Mouse (Mus musculus) hindbrain, embryonic 16.5 days (tissue): ENCODE data around the gene Exd1. TPM values are rescaled to one million over a fixed set of nuclear protein-coding genes. Genes with fewer than 3 reads are reported as not detected.

ENCODE experiments used
- ATAC-seq: fragments of 200-750 bp; cut with Nextera tagmentation; 2 replicates; pipeline ENCODE4 v1.8.0; 2017; ENCODE audit warnings: moderate TSS enrichment, moderate library complexity
- H3K27ac ChIP-seq: fragments of 300-500 bp; sonication (generic); 2 replicates; pipeline ENCODE4 v1.5.1; 2014; ENCODE audit warnings: low read depth, mild to moderate bottlenecking, control low read depth, low read length, moderate library complexity
- H3K27me3 ChIP-seq: fragments of 300-500 bp; sonication (generic); replicated peaks from 2 replicates; pipeline ENCODE4 v1.6.1; 2014; ENCODE audit warnings: low read length; ENCODE audit not compliant: control insufficient read depth, insufficient read depth
- H3K36me3 ChIP-seq: fragments of 300-500 bp; sonication (generic); 2 replicates; pipeline ENCODE4 v1.6.1; 2014; ENCODE audit warnings: mild to moderate bottlenecking, low read length, moderate library complexity, mixed read lengths; ENCODE audit not compliant: control insufficient read depth, insufficient read depth
- H3K4me1 ChIP-seq: fragments of 300-500 bp; sonication (generic); 2 replicates; pipeline ENCODE4 v1.6.1; 2014; ENCODE audit warnings: low read depth, low read length; ENCODE audit not compliant: control insufficient read depth, insufficient read depth
- H3K4me2 ChIP-seq: fragments of 300-500 bp; sonication (generic); 2 replicates; pipeline ENCODE4 v1.6.1; 2014; ENCODE audit warnings: mild to moderate bottlenecking, low read length, control low read depth, moderate library complexity
- H3K4me3 ChIP-seq: fragments of 300-500 bp; sonication (generic); 2 replicates; pipeline ENCODE4 v1.5.1; 2014; ENCODE audit warnings: mild to moderate bottlenecking, low read length, control low read depth, moderate library complexity
- H3K9ac ChIP-seq: fragments of 300-500 bp; sonication (generic); 2 replicates; pipeline ENCODE4 v1.6.1; 2014; ENCODE audit warnings: low read depth, mild to moderate bottlenecking, control low read depth, low read length, moderate library complexity
- H3K9me3 ChIP-seq: fragments of 300-500 bp; sonication (generic); 2 replicates; pipeline ENCODE4 v1.6.1; 2014; ENCODE audit warnings: mild to moderate bottlenecking, low read length, moderate library complexity; ENCODE audit not compliant: control insufficient read depth
- WGBS: fragments of 180-500 bp; shearing (Covaris S2); extraction: QIAGEN DNeasy Blood & Tissue Kit; methylation state at CpG from one replicate; pipeline ENCODE4 v1.1.7; 2014; 5-methylcytosine and 5-hydroxymethylcytosine counted together
- polyA plus RNA-seq: library from polyadenylated mRNA; unstranded; fragments of >200 nt; fragmentation: Nextera tagmentation; extraction: Ambion mirVana; gene quantifications from 2 replicates; pipeline ENCODE4 v1.2.1, GENCODE M21; 2015

Exd1 gene
- polyA plus RNA-seq, 1 experiment from 2014 or later: 1.5 TPM

DNA sequence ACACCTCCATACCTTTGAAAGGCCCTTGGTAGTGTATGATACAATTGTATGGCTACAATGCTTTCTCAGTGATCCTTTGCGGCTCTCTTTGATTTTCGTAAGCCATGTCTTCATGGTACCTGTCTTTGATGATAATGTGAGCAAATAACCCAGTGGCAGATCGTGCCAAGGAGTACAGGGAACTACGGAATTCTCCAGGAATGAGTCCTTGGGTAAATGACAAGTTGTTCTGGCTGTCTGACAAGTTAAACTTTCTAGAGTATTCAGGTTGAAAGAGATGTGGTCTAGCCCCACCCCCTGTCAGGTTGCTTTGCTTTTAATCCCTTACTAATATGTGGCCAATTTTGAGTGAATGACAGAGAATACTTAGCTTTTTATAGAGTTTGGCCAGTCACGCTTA lies 1.3 kb upstream of the Exd1 start:
- no peak for ATAC-seq
- Histone ChIP-seq H3K27me3 (no peaks in the 10 kb centered on the region), H3K4me1 (peaks cover 14% of the 10 kb centered on the region), H3K4me2 (peak overlapping the region; percentile 81), H3K9ac (peak overlapping the region; percentile 34), H3K4me3 (peak overlapping the region; percentile 94), H3K9me3 (no peaks in the 10 kb centered on the region), H3K36me3 (no peaks in the 10 kb centered on the region), H3K27ac (no peak overlapping the region)
- WGBS: 73% methylated on average over 5 of the region's 5 CpGs

DNA sequence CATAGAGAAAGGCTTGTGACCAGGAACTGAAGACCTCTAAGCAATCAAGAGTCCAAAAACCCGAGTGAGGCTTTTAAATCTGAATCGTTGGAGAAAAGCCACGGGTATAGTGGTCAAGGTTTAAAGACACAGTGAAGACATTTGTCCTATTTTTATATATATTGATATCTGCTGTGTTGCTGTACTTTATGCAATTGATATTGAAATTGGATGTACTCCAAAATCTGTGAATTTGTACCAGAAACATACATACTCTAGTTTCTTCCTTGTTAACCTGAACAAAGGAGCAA lies 889 bp upstream of the Exd1 start:
- H3K4me2 ChIP-seq: peak overlapping the region; percentile 81
- H3K4me3 ChIP-seq: peak overlapping the region; percentile 94
- H3K9ac ChIP-seq: peak overlapping the region; percentile 93
- H3K27ac ChIP-seq: peak overlapping the region; percentile 81
- no peaks in the 10 kb centered on the region for H3K36me3 ChIP-seq
- H3K9me3 ChIP-seq: no peaks in the 10 kb centered on the region
- no peaks in the 10 kb centered on the region for H3K27me3 ChIP-seq
- ATAC-seq: no peak
- peaks cover 14% of the 10 kb centered on the region for H3K4me1 ChIP-seq
- WGBS: 3% methylated on average over 3 of the region's 3 CpGs

DNA sequence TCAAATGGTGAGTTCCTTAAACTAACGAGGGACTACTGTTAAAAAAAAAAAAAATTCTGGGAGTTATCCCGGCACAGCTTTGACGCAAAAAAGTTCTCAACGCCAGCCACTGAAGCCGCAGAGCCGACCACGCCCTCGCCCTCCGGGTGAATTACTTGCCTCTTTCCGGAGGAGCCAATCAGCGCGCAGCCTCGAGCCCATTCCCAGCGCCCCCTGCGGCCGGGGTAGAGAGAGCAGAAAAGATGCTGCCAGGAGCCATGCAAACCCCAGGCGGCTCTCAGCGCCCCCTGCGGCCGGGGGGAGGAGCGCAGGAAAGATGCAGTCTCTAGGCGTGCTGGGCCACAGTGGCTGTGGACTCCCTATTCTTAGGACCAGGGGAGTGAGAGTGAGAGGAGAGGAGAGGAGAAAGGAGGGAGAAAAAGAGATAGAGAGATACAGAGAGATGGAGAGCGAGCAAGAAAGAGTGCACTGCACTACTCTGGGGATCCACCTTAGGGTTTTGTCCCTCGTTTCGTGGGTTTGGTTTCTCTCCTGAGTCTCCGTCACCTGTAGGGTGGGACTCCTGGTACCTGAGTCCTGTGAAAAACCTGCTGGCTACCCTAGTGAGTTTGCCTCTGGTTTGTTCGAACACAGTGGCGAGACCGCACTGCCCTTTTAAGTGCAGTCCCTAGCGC lies 442 bp downstream of the Exd1 start:
- no peaks in the 10 kb centered on the region for H3K9me3 ChIP-seq
- H3K9ac ChIP-seq: peak overlapping the region; percentile 93
- peak overlapping the region; percentile 75 for H3K27ac ChIP-seq
- peak overlapping the region; percentile 94 for H3K4me3 ChIP-seq
- H3K36me3 ChIP-seq: no peaks in the 10 kb centered on the region
- H3K4me2 ChIP-seq: peak overlapping the region; percentile 76
- WGBS: under 1% methylated on average over 30 of the region's 30 CpGs
- no peak for ATAC-seq
- no peaks in the 10 kb centered on the region for H3K27me3 ChIP-seq
- H3K4me1 ChIP-seq: peaks cover 14% of the 10 kb centered on the region

DNA sequence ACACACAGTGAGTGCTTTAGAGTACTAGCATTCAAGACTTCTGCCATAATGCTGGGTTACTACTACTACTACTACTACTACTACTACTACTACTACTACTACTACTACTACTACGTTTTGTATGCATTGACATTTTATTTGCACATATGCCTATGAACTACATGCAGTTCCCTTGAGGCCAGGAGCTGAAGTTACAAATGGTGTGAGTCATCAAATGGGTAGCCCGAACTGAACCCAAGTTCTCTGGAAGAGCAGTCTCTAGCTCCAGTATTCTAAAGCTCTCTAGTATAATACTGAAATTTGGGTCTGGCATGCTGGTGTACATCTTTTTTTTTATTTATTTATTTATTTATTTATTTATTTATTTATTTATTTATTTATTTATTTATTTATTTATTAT lies 3.8 kb downstream of the Exd1 start:
- no peak for ATAC-seq
- H3K9me3 ChIP-seq: no peaks in the 10 kb centered on the region
- H3K4me2 ChIP-seq: no peak overlapping the region
- H3K9ac ChIP-seq: no peak overlapping the region
- peaks cover 6% of the 10 kb centered on the region for H3K4me1 ChIP-seq
- H3K4me3 ChIP-seq: no peak overlapping the region
- no peaks in the 10 kb centered on the region for H3K27me3 ChIP-seq
- WGBS: 67% methylated on average over 2 of the region's 2 CpGs
- no peaks in the 10 kb centered on the region for H3K36me3 ChIP-seq
- no peak overlapping the region for H3K27ac ChIP-seq

DNA sequence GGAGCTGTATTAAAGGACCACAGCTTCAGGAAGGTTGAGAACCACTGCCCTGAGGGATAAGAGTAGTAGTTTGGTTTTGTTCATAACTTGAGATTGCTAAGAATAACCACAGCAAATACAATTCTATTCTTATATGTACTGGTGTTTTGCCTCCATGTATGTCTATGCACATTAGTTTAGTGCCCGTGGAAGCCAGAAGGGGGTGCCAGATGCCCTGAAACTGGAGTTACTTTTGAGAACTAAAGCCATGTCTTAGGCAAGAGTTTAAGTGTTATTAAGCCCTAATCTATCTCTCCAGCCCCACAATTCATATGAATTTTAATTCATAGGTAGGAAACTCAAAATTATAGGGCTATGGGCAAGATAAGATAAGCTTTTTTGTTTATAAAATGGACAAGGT lies 5.3 kb downstream of the Exd1 start:
- Histone ChIP-seq H3K9ac (no peak overlapping the region), H3K27ac (no peak overlapping the region), H3K4me1 (no peaks in the 10 kb centered on the region; the same call in 1 of the 2 replicates), H3K4me2 (no peak overlapping the region), H3K9me3 (no peaks in the 10 kb centered on the region), H3K4me3 (no peak overlapping the region), H3K27me3 (no peaks in the 10 kb centered on the region), H3K36me3 (no peaks in the 10 kb centered on the region)
- WGBS: 33% methylated on average over 1 of the region's 1 CpGs
- no peak for ATAC-seq

DNA sequence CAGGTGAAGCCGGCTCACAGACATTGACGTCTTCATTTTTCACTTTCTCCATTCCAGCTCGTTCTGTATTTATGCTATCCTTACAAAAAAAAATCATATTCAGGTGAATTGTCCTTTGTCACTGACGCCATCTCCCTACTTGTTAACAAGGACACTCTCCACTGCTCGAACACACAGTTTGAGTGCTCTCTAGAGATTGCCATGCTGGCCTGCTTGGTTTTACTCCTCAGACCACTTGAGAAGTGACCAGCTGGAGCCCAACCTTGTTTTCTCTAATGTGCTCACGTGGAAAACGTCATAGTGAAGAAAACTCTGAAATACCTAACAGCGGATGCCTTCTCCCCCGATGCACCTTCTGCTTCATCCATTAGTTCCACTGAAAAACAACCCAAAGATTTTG lies 8.6 kb downstream of the Exd1 start:
- no peak for ATAC-seq
- H3K27me3 ChIP-seq: no peaks in the 10 kb centered on the region
- no peak overlapping the region for H3K27ac ChIP-seq
- no peak overlapping the region for H3K4me3 ChIP-seq
- no peak overlapping the region for H3K9ac ChIP-seq
- no peaks in the 10 kb centered on the region for H3K4me1 ChIP-seq
- H3K4me2 ChIP-seq: no peak overlapping the region
- WGBS: 81% methylated on average over 9 of the region's 9 CpGs
- no peaks in the 10 kb centered on the region for H3K36me3 ChIP-seq
- H3K9me3 ChIP-seq: no peaks in the 10 kb centered on the region

DNA sequence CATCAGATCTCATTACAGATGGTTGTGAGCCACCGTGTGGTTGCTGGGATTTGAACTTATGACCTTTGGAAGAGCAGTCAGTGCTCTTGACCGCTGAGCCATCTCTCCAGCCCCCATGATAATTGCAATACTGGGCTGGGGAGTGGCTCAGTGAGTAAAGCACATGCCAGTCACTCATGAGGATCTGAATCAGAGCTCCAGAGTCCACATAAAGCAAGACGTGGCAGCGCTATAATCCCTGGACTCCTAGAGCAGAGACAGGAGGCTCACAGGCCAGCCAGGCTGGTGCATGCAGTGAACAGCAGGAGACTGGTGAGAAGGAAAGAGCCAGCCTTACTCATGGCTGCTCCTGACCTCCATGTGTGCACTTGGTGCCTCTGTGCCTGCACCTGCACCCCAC lies 22.0 kb downstream of the Exd1 start:
- 44% methylated on average over 4 of the region's 4 CpGs for WGBS
- no peak overlapping the region for H3K9ac ChIP-seq

DNA sequence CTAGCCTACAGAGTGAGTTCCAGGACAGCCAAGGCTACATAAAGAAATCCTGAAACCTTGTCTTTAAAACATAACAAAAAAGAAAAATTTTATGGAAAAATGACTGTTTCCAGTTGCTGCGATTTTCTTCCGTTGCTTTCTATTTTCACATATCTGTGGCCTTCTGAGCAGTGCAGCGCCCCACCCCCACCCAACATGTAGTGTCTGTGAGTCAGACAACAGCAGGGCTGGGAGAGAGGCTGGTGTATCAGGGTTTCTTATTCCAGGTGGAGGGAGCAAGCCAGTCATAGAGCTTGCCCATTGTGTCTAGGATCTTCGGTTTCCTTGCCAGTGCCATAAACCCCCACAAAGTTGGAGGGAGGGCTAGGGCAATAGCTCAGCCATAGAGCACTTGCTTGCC lies 23.6 kb downstream of the Exd1 start:
- Histone ChIP-seq H3K4me2 (no peak overlapping the region), H3K27ac (no peak overlapping the region), H3K4me1 (no peaks in the 10 kb centered on the region), H3K36me3 (no peaks in the 10 kb centered on the region), H3K27me3 (no peaks in the 10 kb centered on the region), H3K9me3 (no peaks in the 10 kb centered on the region), H3K9ac (no peak overlapping the region), H3K4me3 (no peak overlapping the region)
- ATAC-seq: no peak
- 86% methylated on average over 4 of the region's 4 CpGs for WGBS

More for the DNA sequence above, 22.0 kb downstream of the Exd1 start:
- H3K36me3 ChIP-seq: no peaks in the 10 kb centered on the region
- H3K27ac ChIP-seq: no peak overlapping the region
- no peak for ATAC-seq
- H3K9me3 ChIP-seq: no peaks in the 10 kb centered on the region
- H3K4me3 ChIP-seq: no peak overlapping the region
- no peaks in the 10 kb centered on the region for H3K27me3 ChIP-seq
- no peak overlapping the region for H3K4me2 ChIP-seq
- H3K4me1 ChIP-seq: no peaks in the 10 kb centered on the region

DNA sequence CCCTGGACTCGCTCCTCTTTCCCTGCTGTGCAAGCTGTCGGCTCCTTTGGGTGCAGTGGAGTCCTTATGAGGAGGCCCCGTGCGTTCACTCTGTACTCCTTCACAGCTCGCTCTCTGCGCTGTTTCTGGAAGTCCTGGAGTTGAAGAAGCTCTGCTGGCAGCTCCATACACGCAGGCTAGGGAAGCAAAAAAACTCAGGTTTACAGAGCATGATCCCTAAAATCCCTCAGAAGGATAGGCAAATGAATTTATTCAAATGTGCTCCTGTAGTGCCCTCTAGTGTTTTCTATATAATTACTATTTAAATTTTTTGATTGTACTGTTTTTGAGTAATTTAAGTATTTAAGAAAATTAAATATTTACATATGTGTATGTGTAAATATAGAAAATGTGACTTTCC lies 26.9 kb downstream of the Exd1 start:
- Histone ChIP-seq H3K9me3 (no peaks in the 10 kb centered on the region), H3K4me1 (no peaks in the 10 kb centered on the region), H3K36me3 (no peaks in the 10 kb centered on the region), H3K4me2 (no peak overlapping the region), H3K27me3 (no peaks in the 10 kb centered on the region), H3K9ac (no peak overlapping the region), H3K4me3 (no peak overlapping the region), H3K27ac (no peak overlapping the region)
- ATAC-seq: no peak
- 72% methylated on average over 7 of the region's 7 CpGs for WGBS

DNA sequence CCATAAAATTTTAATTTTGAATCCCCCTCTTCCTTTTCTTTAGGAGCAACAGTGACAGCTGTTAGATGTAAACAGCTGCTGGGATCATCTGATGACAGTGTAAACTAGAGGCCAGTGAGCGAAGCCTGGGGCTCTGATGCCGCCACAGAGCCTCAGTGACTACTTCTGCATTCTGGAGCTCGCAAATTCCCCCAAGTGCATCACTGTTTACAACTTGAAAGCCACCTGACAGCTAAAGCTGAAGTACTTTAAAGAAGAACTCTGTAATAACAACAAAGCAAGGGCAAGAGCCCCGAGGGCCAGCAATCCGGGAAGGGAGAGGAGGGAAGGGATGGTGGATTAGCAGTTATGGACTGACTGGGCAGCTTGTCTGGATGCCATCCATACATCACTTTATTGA lies 30.6 kb downstream of the Exd1 start:
- no peak overlapping the region for H3K4me2 ChIP-seq
- H3K9me3 ChIP-seq: no peaks in the 10 kb centered on the region
- H3K27me3 ChIP-seq: no peaks in the 10 kb centered on the region
- no peak overlapping the region for H3K27ac ChIP-seq
- H3K9ac ChIP-seq: no peak overlapping the region
- ATAC-seq: no peak
- 61% methylated on average over 5 of the region's 5 CpGs for WGBS
- no peaks in the 10 kb centered on the region for H3K4me1 ChIP-seq
- H3K4me3 ChIP-seq: no peak overlapping the region
- H3K36me3 ChIP-seq: no peaks in the 10 kb centered on the region
